Mouse (Mus musculus) intestine, embryonic 15.5 days (tissue): Measurements from ENCODE around the gene Slc24a1. TPM values are rescaled to one million over a fixed set of nuclear protein-coding genes. Genes with fewer than 3 reads are reported as not detected.

Source experiments
- ATAC-seq: fragments of 200-750 bp; cut with Nextera tagmentation; 2 replicates; pipeline ENCODE4 v1.8.0; 2017; ENCODE audit warnings: moderate TSS enrichment, moderate library complexity
- H3K27ac ChIP-seq: fragments of 300-500 bp; sonication (generic); 2 replicates; pipeline ENCODE4 v1.5.1; 2015; ENCODE audit warnings: mild to moderate bottlenecking, inconsistent platforms
- H3K27me3 ChIP-seq: fragments of 300-500 bp; sonication (generic); replicated peaks from 2 replicates; pipeline ENCODE4 v1.6.1; 2015; ENCODE audit warnings: inconsistent platforms
- H3K36me3 ChIP-seq: fragments of 300-500 bp; sonication (generic); 2 replicates; pipeline ENCODE4 v1.6.1; 2015; ENCODE audit warnings: inconsistent platforms
- H3K4me1 ChIP-seq: fragments of 300-500 bp; sonication (generic); replicated peaks from 2 replicates; pipeline ENCODE4 v1.6.1; 2015; ENCODE audit warnings: inconsistent platforms
- H3K4me2 ChIP-seq: fragments of 300-500 bp; sonication (generic); replicated peaks from 2 replicates; pipeline ENCODE4 v1.6.1; 2015; ENCODE audit warnings: mild to moderate bottlenecking, inconsistent platforms
- H3K4me3 ChIP-seq: fragments of 300-500 bp; sonication (generic); replicated peaks from 2 replicates; pipeline ENCODE4 v1.5.1; 2015; ENCODE audit warnings: inconsistent platforms
- H3K9ac ChIP-seq: fragments of 300-500 bp; sonication (generic); 2 replicates; pipeline ENCODE4 v1.6.1; 2015; ENCODE audit warnings: inconsistent platforms
- H3K9me3 ChIP-seq: fragments of 300-500 bp; sonication (generic); 2 replicates; pipeline ENCODE4 v1.6.1; 2016; ENCODE audit warnings: inconsistent platforms
- WGBS: fragments of 180-500 bp; shearing (Covaris S2); methylation state at CpG from one replicate; pipeline ENCODE4 v1.1.7; 2015; 5-methylcytosine and 5-hydroxymethylcytosine counted together
- polyA plus RNA-seq: library from polyadenylated mRNA; unstranded; fragments of >200 nt; fragmentation: Nextera tagmentation; extraction: Ambion mirVana; gene quantifications from 2 replicates; pipeline ENCODE4 v1.2.1, GENCODE M21; 2015

Slc24a1 gene
- polyA plus RNA-seq, 1 experiment from 2014 or later: 0.06 TPM

- Histone ChIP-seq H3K4me1 (no peaks in the 10 kb centered on the region), H3K4me2 (no peak overlapping the region), H3K9me3 (no peaks in the 10 kb centered on the region), H3K4me3 (no peak overlapping the region), H3K27me3 (no peaks in the 10 kb centered on the region), H3K36me3 (no peaks in the 10 kb centered on the region), H3K9ac (no peak overlapping the region), H3K27ac (no peak overlapping the region)
- WGBS: 65% methylated on average over 3 of the region's 3 CpGs
- no peak for ATAC-seq
Observed at GRCm38 (mm10) chr9:64903386-64903785, 48.0 kb downstream of the Slc24a1 start.

GRCm38 (mm10) chr9:64902866-64903265, 48.5 kb downstream of the Slc24a1 start:
- no peak overlapping the region for H3K4me2 ChIP-seq
- H3K36me3 ChIP-seq: no peaks in the 10 kb centered on the region
- no peaks in the 10 kb centered on the region for H3K4me1 ChIP-seq
- H3K9ac ChIP-seq: no peak overlapping the region
- H3K4me3 ChIP-seq: no peak overlapping the region
- 40% methylated on average over 4 of the region's 4 CpGs for WGBS
- no peaks in the 10 kb centered on the region for H3K27me3 ChIP-seq
- H3K9me3 ChIP-seq: no peaks in the 10 kb centered on the region
- no peak overlapping the region for H3K27ac ChIP-seq
- no peak for ATAC-seq

- no peak overlapping the region for H3K4me3 ChIP-seq
- peaks cover 3% of the 10 kb centered on the region; the same call in 1 of the 2 replicates for H3K36me3 ChIP-seq
- ATAC-seq: no peak
- no peak overlapping the region for H3K9ac ChIP-seq
- no peaks in the 10 kb centered on the region for H3K4me1 ChIP-seq
- H3K9me3 ChIP-seq: no peaks in the 10 kb centered on the region
- 83% methylated on average over 10 of the region's 10 CpGs for WGBS
- H3K27me3 ChIP-seq: no peaks in the 10 kb centered on the region
- no peak overlapping the region for H3K27ac ChIP-seq
- no peak overlapping the region for H3K4me2 ChIP-seq
Observed at GRCm38 (mm10) chr9:64896605-64897004, 54.8 kb downstream of the Slc24a1 start.

DNA sequence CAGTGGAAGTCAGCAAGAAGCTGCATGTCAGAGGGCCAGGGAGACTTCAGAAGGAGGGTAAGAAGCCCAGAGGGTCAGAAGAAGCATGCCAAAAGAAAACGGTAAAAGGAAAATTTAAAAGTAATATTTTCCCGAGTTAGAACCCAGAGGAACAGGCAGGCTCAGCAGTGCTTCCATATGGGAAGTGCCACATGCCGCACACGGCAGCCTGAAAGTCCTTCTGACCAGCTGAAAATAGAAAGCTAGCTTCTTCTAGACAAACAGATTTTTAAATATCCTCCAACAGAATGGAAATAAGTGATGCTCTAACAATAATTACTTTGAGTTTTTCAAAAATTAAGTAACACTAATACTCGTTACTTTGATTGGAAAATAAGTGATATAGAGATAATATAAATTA, 65.4 kb downstream of the Slc24a1 start:
- Histone ChIP-seq H3K9me3 (no peaks in the 10 kb centered on the region), H3K4me1 (no peaks in the 10 kb centered on the region), H3K36me3 (no peaks in the 10 kb centered on the region), H3K4me2 (no peak overlapping the region), H3K27ac (no peak overlapping the region), H3K27me3 (no peaks in the 10 kb centered on the region), H3K4me3 (no peak overlapping the region), H3K9ac (no peak overlapping the region)
- no peak for ATAC-seq
- 84% methylated on average over 5 of the region's 5 CpGs for WGBS

Other genes with a start within 250 kb of the Slc24a1 start
- gene Rab11a, start 213.8 kb downstream of the Slc24a1 start, polyA plus RNA-seq: 512 and 519 TPM in 2 replicates
- 4.4 and 6.3 TPM in 2 replicates for gene Dennd4a, start 140.3 kb downstream of the Slc24a1 start, polyA plus RNA-seq
- 48.4 and 53.2 TPM in 2 replicates for gene Ints14, start 9.3 kb upstream of the Slc24a1 start, polyA plus RNA-seq
- gene Hacd3, start 70.1 kb upstream of the Slc24a1 start, polyA plus RNA-seq: 85.5 and 90.2 TPM in 2 replicates
- 33.1 TPM in 2 replicates for gene Dpp8, start 80.8 kb upstream of the Slc24a1 start, polyA plus RNA-seq
- gene Igdcc4, start 149.9 kb upstream of the Slc24a1 start, polyA plus RNA-seq: 21.1 and 22.7 TPM in 2 replicates
- gene Igdcc3, start 189.6 kb upstream of the Slc24a1 start, polyA plus RNA-seq: 0.99 and 1.4 TPM in 2 replicates
- 9.4 and 9.7 TPM in 2 replicates for gene Parp16, start 243.7 kb upstream of the Slc24a1 start, polyA plus RNA-seq